Mouse (Mus musculus) testis, postnatal 14 days (tissue): Measurements from ENCODE around the gene P2rx3.

Experiments
- DNase-seq: peaks from one replicate; pipeline ENCODE4 v3.0.0; 2021; ENCODE audit warnings: low spot score

The P2rx3 gene

DNA sequence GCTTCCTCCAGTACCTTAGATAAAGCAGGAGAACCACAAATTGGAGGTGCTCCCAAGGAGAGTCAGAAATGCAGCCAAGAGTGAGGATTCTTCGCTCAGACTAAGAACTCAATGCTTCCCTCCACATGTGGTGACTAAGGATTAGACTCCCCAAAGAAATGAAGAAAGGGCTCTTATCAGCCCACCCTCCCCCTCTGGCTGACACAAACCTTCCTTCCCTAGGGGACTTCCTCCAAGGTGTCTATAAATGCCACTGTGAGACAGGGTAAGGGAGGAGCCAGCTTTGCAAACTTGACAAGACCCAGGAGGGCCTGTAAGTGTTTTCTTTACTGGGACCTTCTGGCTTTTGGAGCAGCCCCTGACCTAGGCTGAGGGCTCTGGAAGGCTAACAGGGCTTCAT is 57.1 kb downstream of the P2rx3 start, which contains the start of gene Prg2:
Gene Prg2 (plus strand): TSS at position 274 of the 400 bp plus-strand sequence.
- DNase-seq, result no peak

DNA sequence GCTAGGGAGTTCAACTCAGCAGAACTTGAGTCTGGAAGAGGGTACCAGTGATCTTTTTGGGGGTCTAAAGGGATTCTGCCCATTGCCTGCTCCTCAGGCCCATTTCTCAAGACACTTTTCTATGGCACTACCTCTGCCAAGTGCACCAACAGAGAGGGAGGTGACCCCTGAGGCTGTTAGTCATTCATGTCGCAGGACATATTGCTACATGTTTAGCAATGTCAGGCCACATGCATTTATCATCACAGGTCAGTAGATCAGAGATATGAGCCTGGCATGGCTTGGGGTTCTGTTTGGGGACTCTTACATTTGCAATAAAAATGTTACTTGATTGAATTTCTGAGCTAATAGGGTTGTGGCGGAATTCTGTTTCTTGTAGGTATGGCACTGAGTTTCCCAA is 61.7 kb downstream of the P2rx3 start:
- DNase-seq, result no peak

DNA sequence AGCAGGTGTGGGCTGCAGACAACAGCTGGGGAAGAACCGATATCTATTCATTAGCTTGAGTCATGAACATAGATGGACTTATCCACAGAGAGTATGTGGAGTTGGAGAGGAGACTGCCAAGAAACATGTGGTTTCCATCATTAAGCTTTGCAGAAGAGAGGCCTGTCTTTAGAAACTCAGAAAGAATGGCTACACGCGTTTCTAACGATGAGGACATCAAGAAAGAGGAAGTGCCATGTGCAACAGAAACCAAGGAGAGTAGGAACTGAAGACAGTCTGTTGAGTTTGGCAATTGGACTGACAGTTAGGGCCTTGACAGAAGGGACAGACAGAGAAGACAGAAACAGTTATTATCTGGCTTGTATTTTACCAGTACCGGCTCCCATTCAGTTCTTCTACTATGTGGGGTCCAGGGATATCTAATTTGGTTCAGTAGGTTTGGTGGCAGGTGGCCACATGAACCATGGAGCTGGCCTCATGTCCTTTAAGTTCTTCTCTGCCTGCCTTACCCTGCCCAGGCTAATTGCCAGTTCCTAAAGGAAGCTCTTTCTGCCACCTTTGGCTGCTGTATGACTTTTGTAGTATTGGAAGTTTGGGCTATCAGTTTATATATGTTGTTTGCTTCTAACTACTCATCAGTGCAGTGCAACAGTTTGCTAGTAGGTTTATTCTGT is 69.8 kb downstream of the P2rx3 start:
- DNase-seq, result no peak

DNA sequence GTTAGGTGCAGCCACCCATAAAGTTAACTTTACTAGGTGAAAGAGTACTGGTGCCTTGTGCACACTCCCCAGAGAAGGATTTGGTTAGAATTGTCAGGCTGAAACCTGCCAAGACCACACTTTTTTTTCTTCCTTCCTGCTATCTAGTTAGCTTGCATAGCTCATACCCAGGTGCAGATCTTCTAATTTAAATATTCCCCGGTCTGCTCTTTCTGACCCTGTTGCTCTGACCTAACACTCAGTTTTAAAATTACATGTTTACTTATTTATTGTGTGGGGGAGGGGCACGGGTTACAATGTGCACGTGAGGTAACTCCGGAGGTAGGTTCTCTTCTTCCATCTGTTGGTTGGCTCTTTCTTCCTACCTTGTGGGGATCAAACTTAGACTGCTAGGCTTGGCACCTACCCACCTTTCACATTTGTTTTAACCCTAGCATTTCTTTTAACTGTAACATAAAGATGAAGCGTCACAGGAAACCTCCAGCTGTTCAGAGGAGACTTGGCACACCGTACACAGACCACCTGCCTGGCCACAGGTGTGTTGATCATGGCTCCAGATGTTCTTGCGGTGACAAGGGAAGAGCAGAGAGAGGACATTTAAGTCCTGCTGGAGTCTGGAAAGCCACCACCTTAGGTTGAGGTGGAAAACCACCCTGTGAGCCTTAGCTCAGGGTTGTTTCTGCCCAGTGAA is 73.0 kb downstream of the P2rx3 start:
- DNase-seq, result no peak

DNA sequence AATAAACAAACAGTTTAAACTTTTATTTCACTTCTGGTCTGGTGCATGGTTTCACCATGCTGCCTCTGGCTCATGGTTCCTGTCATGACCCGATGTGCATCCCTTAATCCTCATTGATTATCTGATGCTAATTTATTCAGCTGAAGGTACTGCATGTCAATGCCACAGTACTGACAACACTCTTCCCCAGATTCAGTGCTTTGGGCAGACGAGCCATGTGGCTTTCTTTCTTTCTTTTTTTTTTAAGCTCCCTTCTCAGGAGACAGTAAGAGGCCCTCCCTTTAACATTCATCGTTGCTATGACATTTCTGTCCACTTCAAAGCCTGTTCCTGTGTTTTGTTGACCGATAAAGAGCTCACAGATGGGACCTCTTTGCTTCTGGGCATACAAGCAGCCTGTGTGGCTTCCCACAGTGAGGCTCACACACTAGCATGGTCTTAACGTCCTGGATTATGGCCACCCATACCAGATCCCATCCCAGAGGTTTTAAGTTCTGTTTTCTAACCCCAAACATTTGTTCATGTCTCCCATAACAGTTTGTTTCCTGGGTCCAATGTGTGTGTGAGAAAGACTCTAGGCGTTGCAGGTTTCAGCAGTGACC is 74.3 kb downstream of the P2rx3 start:
- no peak for DNase-seq

DNA sequence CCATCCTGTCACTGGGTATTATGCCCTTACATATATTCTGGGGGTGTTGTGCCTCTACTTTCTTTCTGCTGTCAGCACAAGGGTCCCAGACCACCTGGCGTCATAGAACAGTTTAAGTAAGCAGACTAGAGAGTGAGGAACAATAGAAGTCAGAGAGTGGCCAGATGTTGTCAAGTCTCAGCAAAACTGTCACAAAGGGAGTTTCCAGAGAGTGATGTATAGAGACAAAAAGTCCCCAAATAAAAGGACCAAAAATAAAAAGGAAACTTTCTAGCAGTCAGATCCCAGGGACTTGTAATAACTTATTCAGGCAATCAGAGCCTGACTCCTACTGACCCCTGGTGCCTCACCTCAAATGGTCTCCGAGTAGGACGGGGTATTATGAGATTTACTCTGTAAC is 75.4 kb downstream of the P2rx3 start:
- no peak for DNase-seq

DNA sequence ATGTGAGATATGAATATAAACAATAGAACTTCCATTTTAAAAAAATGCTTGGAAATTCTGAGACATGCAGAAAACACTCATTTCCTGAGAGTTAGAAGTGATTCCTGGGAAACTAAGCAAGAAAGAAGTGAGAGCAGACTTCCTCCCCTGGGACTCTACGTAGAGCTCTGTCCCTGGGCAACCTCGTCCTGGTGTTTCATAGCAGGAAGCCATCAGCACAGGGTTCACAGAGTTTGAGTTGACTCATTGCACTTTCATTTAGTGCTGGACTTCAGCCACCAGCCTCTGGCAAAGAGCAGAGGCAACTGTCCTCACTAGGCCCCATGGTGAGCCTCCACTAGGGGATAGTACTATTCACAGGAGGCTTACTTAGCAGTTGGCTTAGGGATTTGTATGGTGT is 76.0 kb downstream of the P2rx3 start:
- no peak for DNase-seq

DNA sequence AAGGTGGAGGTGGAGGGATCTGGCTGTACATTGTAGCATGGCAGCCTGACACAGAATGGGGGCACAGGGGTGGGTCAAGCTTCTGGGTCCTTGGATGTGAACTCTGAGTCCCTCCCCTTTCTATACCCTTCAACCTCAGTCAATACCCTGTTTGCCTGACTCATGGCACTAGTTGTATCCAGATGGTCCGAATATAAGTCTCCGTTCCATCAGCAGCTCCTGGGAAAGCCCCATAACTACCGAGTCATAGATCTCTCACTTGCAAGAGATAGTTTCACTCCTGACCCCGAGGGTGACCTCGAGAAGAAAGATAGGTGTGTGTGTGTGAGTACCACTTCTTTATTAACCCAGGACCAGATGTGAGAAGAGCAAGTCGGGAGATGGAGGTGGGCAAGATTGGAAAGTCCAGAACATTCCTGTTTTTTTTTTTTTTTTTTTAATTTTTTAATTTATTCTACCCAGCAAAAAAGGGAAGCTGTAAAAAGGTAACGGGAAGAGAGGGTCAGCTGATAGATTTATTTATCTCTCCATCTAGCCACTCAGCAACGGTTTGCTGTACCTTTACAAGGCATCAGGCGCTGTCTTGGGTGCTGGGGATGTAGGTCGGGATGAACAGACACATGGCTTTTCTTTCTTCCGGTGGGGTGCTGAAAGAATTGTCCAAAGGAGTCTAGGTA is 78.5 kb downstream of the P2rx3 start:
- no peak for DNase-seq

DNA sequence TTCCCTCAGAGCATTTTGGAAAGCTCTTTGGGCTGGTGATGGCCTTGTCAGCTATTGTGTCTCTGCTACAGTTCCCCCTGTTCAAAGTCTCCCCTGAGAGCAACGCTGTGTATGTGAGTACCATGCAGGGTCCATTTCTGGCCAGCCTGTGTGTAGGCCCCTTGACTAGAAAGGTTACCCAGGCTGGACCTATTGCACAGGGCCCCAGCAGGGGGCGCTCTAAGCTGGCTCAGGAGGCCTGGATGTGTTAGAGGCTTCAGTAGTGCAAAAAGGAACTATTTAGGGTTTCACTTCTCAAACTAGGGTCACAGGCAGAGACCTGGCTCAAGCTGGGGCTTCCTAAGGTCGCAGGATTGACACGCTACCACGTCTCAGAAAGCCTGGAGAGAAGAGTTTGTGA is 81.0 kb downstream of the P2rx3 start:
- DNase-seq, result no peak

DNA sequence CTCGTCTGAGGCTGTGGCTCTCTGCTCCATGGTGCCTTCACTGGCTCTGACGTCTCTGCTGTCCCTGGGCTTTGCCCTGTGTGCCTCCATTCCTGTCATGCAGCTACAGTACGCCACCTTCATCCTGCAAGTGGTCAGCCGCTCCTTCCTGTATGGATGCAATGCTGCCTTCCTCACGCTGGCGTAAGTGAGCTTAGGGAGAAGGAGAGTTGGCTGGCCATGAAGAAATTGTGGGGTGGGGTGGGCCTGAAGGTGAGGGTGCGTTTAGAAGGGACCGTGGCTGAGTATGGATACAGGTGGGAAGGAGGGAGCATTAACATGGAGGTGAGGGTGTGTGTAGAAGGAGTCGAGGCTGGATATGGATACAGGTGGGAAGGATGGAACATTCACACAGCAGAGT is 81.8 kb downstream of the P2rx3 start:
- DNase-seq, result no peak

DNA sequence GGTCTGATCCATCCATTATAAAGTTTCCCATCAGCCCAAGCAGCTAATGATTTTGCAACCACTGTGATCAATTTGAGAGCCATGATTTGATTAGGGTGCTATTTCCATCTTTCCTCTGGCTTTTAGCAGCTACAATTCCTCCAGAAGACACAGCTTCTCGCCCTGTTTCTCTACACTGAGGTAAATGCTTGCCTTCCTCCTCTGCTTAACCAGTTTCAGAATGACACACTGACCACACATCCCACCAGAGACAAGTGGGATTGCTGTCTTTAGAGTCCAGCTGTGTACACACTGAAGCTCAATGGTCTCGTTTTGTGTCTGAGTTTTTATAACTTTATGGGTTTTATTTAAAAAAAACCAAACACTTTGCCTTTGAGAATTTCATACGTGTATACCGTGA is 84.6 kb downstream of the P2rx3 start:
- DNase-seq, result no peak

DNA sequence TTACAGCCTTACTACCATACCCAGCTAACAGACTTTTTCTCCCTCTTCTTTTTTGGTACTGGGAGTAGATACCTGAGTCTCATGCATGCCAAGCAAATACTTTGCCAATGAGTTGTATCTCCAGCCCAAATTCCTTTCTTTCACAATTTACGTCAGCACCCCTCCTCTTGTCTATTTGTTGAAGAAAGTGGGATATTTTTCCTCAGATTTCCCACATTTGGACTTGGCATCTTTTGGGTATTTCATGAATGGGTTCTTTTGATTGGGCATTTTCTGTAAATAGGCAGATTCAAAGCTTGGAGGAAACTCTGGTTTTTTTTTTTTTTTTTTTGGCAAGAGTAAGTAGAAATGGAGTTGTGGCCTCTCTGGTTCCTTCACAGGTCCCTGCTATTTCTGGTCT is 85.0 kb downstream of the P2rx3 start:
- no peak for DNase-seq

DNA sequence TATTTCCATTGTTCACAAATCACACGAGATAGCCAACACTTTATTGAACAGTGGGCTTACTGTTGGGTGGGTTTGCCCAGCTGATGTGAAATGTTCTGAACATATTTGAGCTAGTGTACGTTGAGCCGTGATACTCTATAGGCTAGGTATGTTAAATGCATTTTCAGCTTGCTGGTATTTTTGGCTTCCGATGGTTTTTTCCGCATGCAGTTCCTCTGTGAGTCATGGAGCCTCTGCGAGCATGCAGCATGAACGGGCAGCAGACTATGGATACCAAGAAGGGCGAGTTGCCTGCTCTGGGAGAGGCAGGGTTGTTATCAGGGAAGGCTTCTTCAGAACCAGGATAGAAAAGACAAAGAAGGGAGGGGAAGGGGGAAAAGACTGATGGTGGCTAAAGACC is 86.2 kb downstream of the P2rx3 start:
- no peak for DNase-seq

DNA sequence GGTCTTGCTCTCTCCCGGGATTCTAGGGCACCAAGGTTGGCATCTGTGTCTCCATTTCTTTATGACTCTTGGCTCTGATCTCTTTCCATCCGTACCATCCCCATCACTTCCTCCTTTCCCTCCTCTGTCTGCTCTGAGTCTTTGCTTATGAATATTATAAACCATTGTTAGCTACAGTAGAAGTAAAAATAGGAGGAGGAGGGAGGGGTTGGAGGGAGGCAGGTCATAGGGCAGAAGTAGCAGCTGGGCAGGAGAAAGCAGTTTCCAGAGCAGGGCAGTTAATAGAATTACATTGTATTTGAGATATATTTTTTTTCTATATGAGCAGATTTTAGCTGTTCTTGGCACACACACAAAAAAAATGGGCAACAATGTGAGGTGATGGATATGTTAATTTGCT is 88.5 kb downstream of the P2rx3 start:
- no peak for DNase-seq
